Mouse (Mus musculus) olfactory bulb, adult 2 months (tissue): ENCODE measurements around the gene Mog.

ENCODE experiments used
- CTCF ChIP-seq: fragments of 200-500 bp; IDR thresholded peaks from 2 replicates; pipeline ENCODE4 v1.5.1; 2012; ENCODE audit warnings: low read depth, mild to moderate bottlenecking, low read length, moderate library complexity; ENCODE audit not compliant: insufficient read depth
- POLR2A ChIP-seq: fragments of 200-500 bp; IDR thresholded peaks from 2 replicates; pipeline ENCODE4 v1.6.1; 2012; ENCODE audit warnings: mild to moderate bottlenecking, low read depth, low read length, moderate library complexity; ENCODE audit not compliant: insufficient read depth

DNA sequence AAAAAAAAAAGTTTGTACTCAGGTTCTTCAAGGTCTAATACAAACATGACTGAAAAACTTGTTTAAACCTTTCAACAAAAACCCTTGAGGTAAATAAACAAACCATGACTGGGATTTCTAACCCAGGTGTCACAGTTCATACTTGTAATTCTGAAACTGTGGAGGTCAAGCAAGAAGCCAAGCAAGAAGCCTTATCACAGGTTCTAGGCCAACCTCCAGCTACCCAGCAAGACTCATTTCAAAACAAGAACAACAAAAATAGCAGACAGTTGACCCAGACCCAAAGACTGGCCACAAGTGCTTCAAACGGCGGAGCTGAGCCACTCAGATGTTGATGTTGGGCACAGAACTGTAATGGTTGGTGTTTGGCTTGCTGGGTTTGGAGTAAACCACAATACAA is 28.7 kb downstream of the Mog start:
- TF ChIP-seq CTCF (no peak), POLR2A (no peak)
